Mouse (Mus musculus) megakaryocyte-erythroid progenitor cell, adult 5-6 weeks (primary cell): ENCODE data around the gene Enoph1. TPM values are rescaled to one million over a fixed set of nuclear protein-coding genes. Genes with fewer than 3 reads are reported as not detected.

Experiments
- ATAC-seq: replicated peaks from 2 replicates; pipeline ENCODE4 v1.8.0; 2016; ENCODE audit warnings: mild to moderate bottlenecking, inconsistent platforms; ENCODE audit not compliant: severe bottlenecking, poor library complexity, low FRiP score, low TSS enrichment
- total RNA-seq, 2 experiments: library from RNA; stranded (forward) in 1 of 2; stranded (reverse) in 1 of 2; fragments of 200-1000, 215-1000 nt in 1 of 2; fragments of >200 nt in 1 of 2; fragmentation: Nextera tagmentation in 1 of 2; gene quantifications; 2 replicates each; pipeline ENCODE4 v1.2.3; 2014 to 2017

Gene Enoph1
- total RNA-seq (2014; fragmentation: Nextera tagmentation) (34.2 and 38.1 TPM in 2 replicates), total RNA-seq (2017) (30.1 and 39.3 TPM in 2 replicates)

GRCm38 (mm10) chr5:100039602-100040142 lies at the start of gene Enoph1, which contains the start of gene Hnrnpdl:
Gene Enoph1 (plus strand): TSS chr5:100039985.
Gene Hnrnpdl (minus strand): TSS chr5:100039664.
- ATAC-seq, result peak; percentile 66

GRCm38 (mm10) chr5:99994166-99994565 lies 45.6 kb upstream of the Enoph1 start:
- no peak for ATAC-seq

GRCm38 (mm10) chr5:99994680-99995079 lies 45.1 kb upstream of the Enoph1 start:
- ATAC-seq, result no peak

- no peak for ATAC-seq
These were observed 39.7 kb upstream of the Enoph1 start for GRCm38 (mm10) chr5:100000048-100000447.

- ATAC-seq, result no peak
These were observed 39.3 kb upstream of the Enoph1 start for GRCm38 (mm10) chr5:100000500-100000899.

- ATAC-seq, result 0 out of 2 replicates have a peak, but pooled peaks have one; percentile 21
These were observed 35.9 kb upstream of the Enoph1 start for GRCm38 (mm10) chr5:100003895-100004294.

- peak; percentile 85 for ATAC-seq
These were observed 34.4 kb upstream of the Enoph1 start for GRCm38 (mm10) chr5:100005431-100005830.

- ATAC-seq, result no peak
These were observed 33.9 kb upstream of the Enoph1 start for GRCm38 (mm10) chr5:100005896-100006295.

GRCm38 (mm10) chr5:100006324-100007039 lies 33.3 kb upstream of the Enoph1 start:
- peak; percentile 61 for ATAC-seq

- no peak for ATAC-seq
These were observed 32.8 kb upstream of the Enoph1 start for GRCm38 (mm10) chr5:100007040-100007375.

GRCm38 (mm10) chr5:100008485-100008884 lies 31.3 kb upstream of the Enoph1 start:
- ATAC-seq, result no peak

- ATAC-seq, result 0 out of 2 replicates have a peak, but pooled peaks have one; percentile 26
These were observed 27.2 kb upstream of the Enoph1 start for GRCm38 (mm10) chr5:100012599-100012998.

- ATAC-seq, result peak; percentile 60
These were observed 19.7 kb upstream of the Enoph1 start for GRCm38 (mm10) chr5:100020089-100020488.

GRCm38 (mm10) chr5:100024403-100024802 lies 15.4 kb upstream of the Enoph1 start:
- no peak for ATAC-seq

- no peak for ATAC-seq
These were observed 14.9 kb upstream of the Enoph1 start for GRCm38 (mm10) chr5:100024868-100025267.

GRCm38 (mm10) chr5:100030069-100030468 lies 9.7 kb upstream of the Enoph1 start:
- 0 out of 2 replicates have a peak, but pooled peaks have one; percentile 8 for ATAC-seq

GRCm38 (mm10) chr5:100032107-100032506 lies 7.7 kb upstream of the Enoph1 start:
- peak; percentile 56 for ATAC-seq

- ATAC-seq, result no peak
These were observed 7.1 kb upstream of the Enoph1 start for GRCm38 (mm10) chr5:100032646-100033045.

- ATAC-seq, result no peak
These were observed 3.8 kb upstream of the Enoph1 start for GRCm38 (mm10) chr5:100035950-100036349.

GRCm38 (mm10) chr5:100036681-100037080 lies 3.1 kb upstream of the Enoph1 start:
- no peak for ATAC-seq
